Mouse (Mus musculus): ENCODE data around the gene Asic3. TPM values are rescaled to one million over a fixed set of nuclear protein-coding genes. Genes with fewer than 3 reads are reported as not detected.

Asic3 gene
- polyA plus RNA-seq, 1 experiment = 0.14 TPM

- WGBS = 94% methylated on average over 9 of the region's 9 CpGs
- TF ChIP-seq CTCF (IDR thresholded peaks at IDR 0.05; ENCODE audit: extremely low read depth, insufficient read depth, insufficient read length, insufficient replicate concordance) = no peak
- no peak for TF ChIP-seq POLR2A (IDR thresholded peaks at IDR 0.05; ENCODE audit: low read depth, low read length)
- H3K4me3 ChIP-seq (ENCODE audit: extremely low read depth, insufficient read depth, insufficient read length) = no peak overlapping the region
These were observed 11.2 kb upstream of the Asic3 start for GRCm38 (mm10) chr5:24401969-24402368.

GRCm38 (mm10) chr5:24404594-24405360 is 8.4 kb upstream of the Asic3 start:
- no peak for TF ChIP-seq CTCF (IDR thresholded peaks at IDR 0.05; ENCODE audit: extremely low read depth, insufficient read depth, insufficient read length, insufficient replicate concordance)
- TF ChIP-seq POLR2A (IDR thresholded peaks at IDR 0.05; ENCODE audit: low read depth, low read length) = no peak
- Histone ChIP-seq H3K36me3 (ENCODE audit: control insufficient read depth, insufficient read depth, low read length) (peaks cover 3% of the 10 kb centered on the region; the same call in 1 of the 2 replicates), H3K4me1 (ENCODE audit: control insufficient read depth, insufficient read depth, insufficient read length) (no peaks in the 10 kb centered on the region), H3K27ac (ENCODE audit: insufficient read depth, low read length) (no peak overlapping the region), H3K27me3 (ENCODE audit: control insufficient read depth, insufficient read depth, low read length) (no peaks in the 10 kb centered on the region), H3K4me3 (ENCODE audit: extremely low read depth, insufficient read depth, insufficient read length) (no peak overlapping the region)
- no peak for DNase-seq (ENCODE audit: low read depth in 1 of 2, low spot score in 2 of 2)
- 76% methylated on average over 6 of the region's 6 CpGs for WGBS

More at GRCm38 (mm10) chr5:24401969-24402368, 11.2 kb upstream of the Asic3 start:
- Histone ChIP-seq H3K36me3 (ENCODE audit: control insufficient read depth, insufficient read depth, low read length) (peaks cover 3% of the 10 kb centered on the region; the same call in 1 of the 2 replicates), H3K27ac (ENCODE audit: insufficient read depth, low read length) (no peak overlapping the region), H3K27me3 (ENCODE audit: control insufficient read depth, insufficient read depth, low read length) (no peaks in the 10 kb centered on the region), H3K4me1 (ENCODE audit: control insufficient read depth, insufficient read depth, insufficient read length) (no peaks in the 10 kb centered on the region)
- DNase-seq (ENCODE audit: low read depth in 1 of 2, low spot score in 2 of 2) = no peak

- H3K4me3 ChIP-seq (ENCODE audit: extremely low read depth, insufficient read depth, insufficient read length) = no peak overlapping the region
- no peak for DNase-seq (ENCODE audit: low read depth in 1 of 2, low spot score in 2 of 2)
- TF ChIP-seq POLR2A (IDR thresholded peaks at IDR 0.05; ENCODE audit: low read depth, low read length) = no peak
- TF ChIP-seq CTCF (IDR thresholded peaks at IDR 0.05; ENCODE audit: extremely low read depth, insufficient read depth, insufficient read length, insufficient replicate concordance) = no peak
- peaks cover 3% of the 10 kb centered on the region; the same call in 1 of the 2 replicates for H3K36me3 ChIP-seq (ENCODE audit: control insufficient read depth, insufficient read depth, low read length)
- no peaks in the 10 kb centered on the region for H3K4me1 ChIP-seq (ENCODE audit: control insufficient read depth, insufficient read depth, insufficient read length)
- no peak overlapping the region for H3K27ac ChIP-seq (ENCODE audit: insufficient read depth, low read length)
- H3K27me3 ChIP-seq (ENCODE audit: control insufficient read depth, insufficient read depth, low read length) = no peaks in the 10 kb centered on the region
- 91% methylated on average over 3 of the region's 3 CpGs for WGBS
These were observed 7.8 kb upstream of the Asic3 start for GRCm38 (mm10) chr5:24405389-24405876.

GRCm38 (mm10) chr5:24408651-24409050 is 4.5 kb upstream of the Asic3 start:
- 92% methylated on average over 13 of the region's 13 CpGs for WGBS
- Histone ChIP-seq H3K4me3 (ENCODE audit: extremely low read depth, insufficient read depth, insufficient read length) (no peak overlapping the region), H3K27ac (ENCODE audit: insufficient read depth, low read length) (no peak overlapping the region), H3K4me1 (ENCODE audit: control insufficient read depth, insufficient read depth, insufficient read length) (no peaks in the 10 kb centered on the region), H3K36me3 (ENCODE audit: control insufficient read depth, insufficient read depth, low read length) (peaks cover 1% of the 10 kb centered on the region; the same call in 1 of the 2 replicates), H3K27me3 (ENCODE audit: control insufficient read depth, insufficient read depth, low read length) (no peaks in the 10 kb centered on the region)
- TF ChIP-seq CTCF (IDR thresholded peaks at IDR 0.05; ENCODE audit: extremely low read depth, insufficient read depth, insufficient read length, insufficient replicate concordance) (no peak), POLR2A (IDR thresholded peaks at IDR 0.05; ENCODE audit: low read depth, low read length) (no peak)
- DNase-seq (ENCODE audit: low read depth in 1 of 2, low spot score in 2 of 2) = no peak

- TF ChIP-seq POLR2A (IDR thresholded peaks at IDR 0.05; ENCODE audit: low read depth, low read length) (no peak), CTCF (IDR thresholded peaks at IDR 0.05; ENCODE audit: extremely low read depth, insufficient read depth, insufficient read length, insufficient replicate concordance) (no peak)
- no peak for DNase-seq (ENCODE audit: low read depth in 1 of 2, low spot score in 2 of 2)
- peaks cover 1% of the 10 kb centered on the region; the same call in 1 of the 2 replicates for H3K36me3 ChIP-seq (ENCODE audit: control insufficient read depth, insufficient read depth, low read length)
- 89% methylated on average over 2 of the region's 2 CpGs for WGBS
- H3K4me1 ChIP-seq (ENCODE audit: control insufficient read depth, insufficient read depth, insufficient read length) = no peaks in the 10 kb centered on the region
- H3K4me3 ChIP-seq (ENCODE audit: extremely low read depth, insufficient read depth, insufficient read length) = no peak overlapping the region
- no peak overlapping the region for H3K27ac ChIP-seq (ENCODE audit: insufficient read depth, low read length)
- H3K27me3 ChIP-seq (ENCODE audit: control insufficient read depth, insufficient read depth, low read length) = no peaks in the 10 kb centered on the region
These were observed 3.7 kb upstream of the Asic3 start for GRCm38 (mm10) chr5:24409466-24409865.

- WGBS = 89% methylated on average over 2 of the region's 2 CpGs
- no peaks in the 10 kb centered on the region for H3K27me3 ChIP-seq (ENCODE audit: control insufficient read depth, insufficient read depth, low read length)
- peaks cover 3% of the 10 kb centered on the region; the same call in 1 of the 2 replicates for H3K4me1 ChIP-seq (ENCODE audit: control insufficient read depth, insufficient read depth, insufficient read length)
- no peaks in the 10 kb centered on the region; the same call in 1 of the 2 replicates for H3K36me3 ChIP-seq (ENCODE audit: control insufficient read depth, insufficient read depth, low read length)
- no peak for DNase-seq (ENCODE audit: low read depth in 1 of 2, low spot score in 2 of 2)
- H3K27ac ChIP-seq (ENCODE audit: insufficient read depth, low read length) = no peak overlapping the region
- H3K4me3 ChIP-seq (ENCODE audit: extremely low read depth, insufficient read depth, insufficient read length) = no peak overlapping the region
- no peak for TF ChIP-seq CTCF (IDR thresholded peaks at IDR 0.05; ENCODE audit: extremely low read depth, insufficient read depth, insufficient read length, insufficient replicate concordance)
- TF ChIP-seq POLR2A (IDR thresholded peaks at IDR 0.05; ENCODE audit: low read depth, low read length) = no peak
These were observed 1.1 kb upstream of the Asic3 start for GRCm38 (mm10) chr5:24412063-24412462.

GRCm38 (mm10) chr5:24413938-24414337 is 746 bp downstream of the Asic3 start:
- TF ChIP-seq POLR2A (IDR thresholded peaks at IDR 0.05; ENCODE audit: low read depth, low read length) (no peak), CTCF (IDR thresholded peaks at IDR 0.05; ENCODE audit: extremely low read depth, insufficient read depth, insufficient read length, insufficient replicate concordance) (no peak)

More at GRCm38 (mm10) chr5:24413938-24414337, 746 bp downstream of the Asic3 start:
- no peak for DNase-seq (ENCODE audit: low read depth in 1 of 2, low spot score in 2 of 2)
- no peaks in the 10 kb centered on the region for H3K27me3 ChIP-seq (ENCODE audit: control insufficient read depth, insufficient read depth, low read length)
- 86% methylated on average over 13 of the region's 13 CpGs for WGBS
- no peak overlapping the region for H3K27ac ChIP-seq (ENCODE audit: insufficient read depth, low read length)
- H3K36me3 ChIP-seq (ENCODE audit: control insufficient read depth, insufficient read depth, low read length) = no peaks in the 10 kb centered on the region; the same call in 1 of the 2 replicates
- no peak overlapping the region for H3K4me3 ChIP-seq (ENCODE audit: extremely low read depth, insufficient read depth, insufficient read length)
- H3K4me1 ChIP-seq (ENCODE audit: control insufficient read depth, insufficient read depth, insufficient read length) = peaks cover 3% of the 10 kb centered on the region; the same call in 1 of the 2 replicates

All from spleen, adult 2 months (tissue).